Mouse (Mus musculus) layer of hippocampus, postnatal 14 days (tissue): ENCODE measurements around the gene Gapdhs. TPM values are rescaled to one million over a fixed set of nuclear protein-coding genes. Genes with fewer than 3 reads are reported as not detected.

Source experiments
- DNase-seq, 2 experiments: peaks; one replicate each; pipeline ENCODE4 v3.0.0; 2021 to 2022; ENCODE audit warnings: low spot score in 2 of 2, mixed read lengths in 1 of 2
- total RNA-seq, 2 experiments: library from RNA; stranded (reverse); gene quantifications; 2 replicates each; pipeline ENCODE4 v1.2.3; 2021

Gapdhs gene
- total RNA-seq, 2 experiments from 2014 or later: not detected

- no peak for DNase-seq
These were observed 60.1 kb downstream of the Gapdhs start for GRCm38 (mm10) chr7:30683425-30683824.

- no peak for DNase-seq
These were observed 61.6 kb downstream of the Gapdhs start for GRCm38 (mm10) chr7:30681897-30682296.

Other genes starting within 250 kb of the Gapdhs start
- 100 to 1,000 TPM; 160 to 163 TPM for gene Arhgap33, start 208.6 kb downstream of the Gapdhs start, total RNA-seq
- 1 to 10 TPM; 6.2 to 6.6 TPM for gene Hspb6, start 191.5 kb downstream of the Gapdhs start, total RNA-seq
- 1 to 10 TPM; 4.9 to 5.9 TPM for gene Proser3, start 191.4 kb downstream of the Gapdhs start, total RNA-seq
- 10 to 100 TPM; 34.1 to 43.4 TPM for gene Lin37, start 183.8 kb downstream of the Gapdhs start, total RNA-seq
- gene U2af1l4, start 180.4 kb downstream of the Gapdhs start, total RNA-seq: 10 to 100 TPM; 57.4 to 62.5 TPM
- 1 to 10 TPM; 4.7 to 5.3 TPM for gene Gm49396, start 180.3 kb downstream of the Gapdhs start, total RNA-seq
- gene Psenen, start 180.1 kb downstream of the Gapdhs start, total RNA-seq: 10 to 100 TPM; 77.0 to 84.1 TPM
- gene Igflr1, start 178.3 kb downstream of the Gapdhs start, total RNA-seq: 1 to 10 TPM; 2.1 to 3.7 TPM
- gene Kmt2b, start 155.0 kb downstream of the Gapdhs start, total RNA-seq: 10 to 100 TPM; 46.1 to 54.4 TPM
- not detected for gene Zbtb32, start 144.8 kb downstream of the Gapdhs start, total RNA-seq
- under 1 TPM in 1 of 2 experiments, not detected in 1; 0.52 TPM for gene Upk1a, start 130.8 kb downstream of the Gapdhs start, total RNA-seq
- 100 to 1,000 TPM; 793 to 817 TPM for gene Cox6b1, start 117.5 kb downstream of the Gapdhs start, total RNA-seq
- not detected for gene Etv2, start 107.8 kb downstream of the Gapdhs start, total RNA-seq
- gene Rbm42, start 93.4 kb downstream of the Gapdhs start, total RNA-seq: 10 to 100 TPM; 70.4 to 75.5 TPM
- gene Haus5, start 78.7 kb downstream of the Gapdhs start, total RNA-seq: 1 to 10 TPM; 4.5 to 5.0 TPM
- gene Pmis2, start 72.1 kb downstream of the Gapdhs start, total RNA-seq: not detected
- gene 2200002J24Rik, start 44.8 kb downstream of the Gapdhs start, total RNA-seq: not detected
- gene Atp4a, start 31.5 kb downstream of the Gapdhs start, total RNA-seq: 1 to 10 TPM in 1 of 2 experiments, under 1 TPM in 1; 0.79 to 1.4 TPM
- gene Tmem147, start 14.1 kb downstream of the Gapdhs start, total RNA-seq: 100 to 1,000 TPM; 127 to 143 TPM
- 10 to 100 TPM in 1 of 2 experiments, 1 to 10 TPM in 1; 6.8 to 10.7 TPM for gene Sbsn, start 7.8 kb upstream of the Gapdhs start, total RNA-seq
- gene Dmkn, start 20.1 kb upstream of the Gapdhs start, total RNA-seq: 1 to 10 TPM; 1.3 to 2.2 TPM
- not detected for gene Krtdap, start 44.2 kb upstream of the Gapdhs start, total RNA-seq
- gene Ffar2, start 80.1 kb upstream of the Gapdhs start, total RNA-seq: not detected
- under 1 TPM; 0.24 to 0.32 TPM for gene Ffar3, start 112.5 kb upstream of the Gapdhs start, total RNA-seq
- gene Ffar1, start 117.9 kb upstream of the Gapdhs start, total RNA-seq: not detected
- not detected for gene Cd22, start 136.7 kb upstream of the Gapdhs start, total RNA-seq
- gene Mag, start 171.2 kb upstream of the Gapdhs start, total RNA-seq: 100 to 1,000 TPM; 306 to 317 TPM
- gene Hamp2, start 181.0 kb upstream of the Gapdhs start, total RNA-seq: not detected
- gene Hamp, start 200.4 kb upstream of the Gapdhs start, total RNA-seq: not detected
- gene Usf2, start 213.1 kb upstream of the Gapdhs start, total RNA-seq: 100 to 1,000 TPM; 122 to 124 TPM
- gene Lsr, start 229.8 kb upstream of the Gapdhs start, total RNA-seq: 10 to 100 TPM in 1 of 2 experiments, 1 to 10 TPM in 1; 9.0 to 11.4 TPM
- gene Fam187b, start 230.1 kb upstream of the Gapdhs start, total RNA-seq: under 1 TPM; 0.25 to 0.43 TPM